Mouse (Mus musculus) frontal cortex, adult (tissue): Measurements from ENCODE around the gene Mfsd10.
"Not testable (repeated sequence)": the region's sequence is repeated elsewhere in the genome, so short reads cannot be mapped to it uniquely, and the experiment has no call there.

ENCODE experiments used
- ATAC-seq: cut with Nextera tagmentation; 2 replicates; pipeline ENCODE4 v1.9.2; 2017; ENCODE audit warnings: mild to moderate bottlenecking, moderate library complexity, mixed read lengths; ENCODE audit not compliant: low TSS enrichment

Gene Mfsd10

GRCm38 (mm10) chr5:34607100-34607880 is 29.7 kb downstream of the Mfsd10 start:
- peak; percentile 66 for ATAC-seq

GRCm38 (mm10) chr5:34604576-34604975 is 32.4 kb downstream of the Mfsd10 start:
- no peak for ATAC-seq

- ATAC-seq = no peak
These were observed 43.7 kb downstream of the Mfsd10 start for GRCm38 (mm10) chr5:34593202-34593727.

GRCm38 (mm10) chr5:34592666-34593065 is 44.3 kb downstream of the Mfsd10 start:
- no peak for ATAC-seq

- ATAC-seq = not testable (repeated sequence)
These were observed 44.8 kb downstream of the Mfsd10 start for GRCm38 (mm10) chr5:34592224-34592623.

- ATAC-seq = peak; percentile 62
These were observed 45.5 kb downstream of the Mfsd10 start for GRCm38 (mm10) chr5:34591388-34592004.

GRCm38 (mm10) chr5:34590702-34591101 is 46.3 kb downstream of the Mfsd10 start:
- no peak for ATAC-seq

GRCm38 (mm10) chr5:34590059-34590458 is 47.0 kb downstream of the Mfsd10 start:
- ATAC-seq = no peak

- ATAC-seq = no peak
These were observed 49.1 kb downstream of the Mfsd10 start for GRCm38 (mm10) chr5:34587881-34588280.

GRCm38 (mm10) chr5:34585216-34585615 is 51.8 kb downstream of the Mfsd10 start:
- no peak for ATAC-seq
